Mouse (Mus musculus) right cerebral cortex, postnatal 10 days (tissue): Measurements from ENCODE around the gene Gm9268.
"Not testable (repeated sequence)": the region's sequence is repeated elsewhere in the genome, so short reads cannot be mapped to it uniquely, and the experiment has no call there.

Source experiments
- DNase-seq, 2 experiments: peaks; one replicate each; pipeline ENCODE4 v3.0.0; 2021; ENCODE audit warnings: low spot score in 2 of 2

Gm9268 gene

GRCm38 (mm10) chr7:43018465-43018864, at the start of gene Gm9268:
Gene Gm9268, plus strand, starts transcription at chr7:43018765.
- DNase-seq = not testable (repeated sequence)

DNA sequence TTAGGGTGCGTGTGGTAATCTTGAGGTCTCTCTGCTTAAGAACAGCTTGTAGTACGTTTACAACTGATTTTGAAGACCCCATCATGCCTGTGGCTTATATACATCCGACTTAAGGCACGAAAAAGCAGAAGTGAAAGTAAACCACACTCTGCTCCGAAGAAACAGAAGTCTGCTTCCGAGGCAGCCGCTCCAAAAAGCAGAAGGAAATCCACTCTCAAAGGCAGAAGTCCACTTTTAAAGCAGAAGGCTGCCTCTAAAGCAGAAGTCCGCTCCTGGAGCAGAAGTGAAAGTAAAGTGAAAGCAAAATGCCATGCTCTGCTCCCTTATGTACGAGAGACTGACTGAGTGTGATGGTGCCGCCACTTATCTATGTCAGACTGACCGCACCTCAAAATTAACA, 38.5 kb upstream of the Gm9268 start:
- DNase-seq = no peak

DNA sequence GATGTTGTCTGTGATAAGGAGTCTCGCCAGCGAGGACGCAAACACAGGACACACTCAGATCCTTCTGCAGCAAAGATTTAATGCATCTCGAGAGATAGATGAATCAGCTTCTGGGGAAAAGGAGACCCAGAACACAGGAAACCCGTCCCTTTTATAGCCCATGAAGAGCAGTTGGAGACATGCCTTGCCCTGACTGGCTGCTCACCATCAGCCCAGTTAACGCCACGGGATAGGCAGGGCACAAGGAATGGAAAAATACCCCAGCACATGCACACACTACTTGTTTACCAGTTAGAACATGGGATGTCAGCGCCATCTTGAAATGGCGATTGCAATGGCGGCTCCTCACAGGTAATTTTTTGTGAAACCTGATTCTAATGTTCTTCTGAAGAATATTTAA, 37.8 kb upstream of the Gm9268 start:
- no peak for DNase-seq

- DNase-seq = no peak
Measured at GRCm38 (mm10) chr7:43077831-43078230, 59.3 kb downstream of the Gm9268 start.
